Mouse (Mus musculus): ENCODE results near the gene Slc48a1. TPM values are rescaled to one million over a fixed set of nuclear protein-coding genes. Genes with fewer than 3 reads are reported as not detected.

Gene Slc48a1
- polyA plus RNA-seq, 1 experiment from 2014 or later, result 89.5 TPM

DNA sequence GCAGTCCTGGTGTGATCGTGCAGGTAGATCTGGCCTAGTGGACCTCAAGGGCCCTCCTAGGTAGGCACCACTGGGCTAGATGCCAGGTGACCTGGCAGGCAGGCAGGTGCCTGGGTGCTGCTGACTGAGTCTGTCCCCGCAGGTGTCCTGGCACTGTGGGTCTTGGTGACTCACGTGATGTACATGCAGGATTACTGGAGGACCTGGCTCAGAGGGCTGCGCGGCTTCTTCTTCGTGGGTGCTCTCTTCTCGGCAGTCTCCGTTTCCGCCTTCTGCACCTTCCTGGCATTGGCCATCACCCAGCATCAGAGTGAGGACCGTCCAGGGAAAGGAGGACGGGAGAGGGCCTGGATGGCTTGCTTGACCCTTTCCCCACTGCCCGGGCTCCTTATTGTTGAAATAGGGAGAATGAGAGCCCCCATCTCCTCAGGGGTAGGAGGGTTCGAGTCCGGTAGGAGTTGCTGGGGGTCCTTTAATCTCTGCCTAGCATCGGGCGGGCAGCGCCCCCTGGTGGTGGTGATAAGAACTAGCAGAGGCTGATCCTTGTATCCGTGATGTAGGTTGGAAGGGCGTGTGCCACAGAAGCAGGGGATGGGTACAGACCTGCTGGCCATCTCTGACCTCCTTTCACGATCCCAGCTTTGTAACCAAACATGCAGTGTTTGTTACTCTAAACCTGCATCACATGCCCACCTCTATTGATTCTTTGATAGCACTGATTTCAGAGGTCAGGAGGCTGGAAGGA lies 11.6 kb downstream of the Slc48a1 start:
- peaks cover 63% of the 10 kb centered on the region for H3K36me3 ChIP-seq
- WGBS (ENCODE audit: insufficient replicate concordance), result 56% methylated on average over 20 of the region's 20 CpGs

DNA sequence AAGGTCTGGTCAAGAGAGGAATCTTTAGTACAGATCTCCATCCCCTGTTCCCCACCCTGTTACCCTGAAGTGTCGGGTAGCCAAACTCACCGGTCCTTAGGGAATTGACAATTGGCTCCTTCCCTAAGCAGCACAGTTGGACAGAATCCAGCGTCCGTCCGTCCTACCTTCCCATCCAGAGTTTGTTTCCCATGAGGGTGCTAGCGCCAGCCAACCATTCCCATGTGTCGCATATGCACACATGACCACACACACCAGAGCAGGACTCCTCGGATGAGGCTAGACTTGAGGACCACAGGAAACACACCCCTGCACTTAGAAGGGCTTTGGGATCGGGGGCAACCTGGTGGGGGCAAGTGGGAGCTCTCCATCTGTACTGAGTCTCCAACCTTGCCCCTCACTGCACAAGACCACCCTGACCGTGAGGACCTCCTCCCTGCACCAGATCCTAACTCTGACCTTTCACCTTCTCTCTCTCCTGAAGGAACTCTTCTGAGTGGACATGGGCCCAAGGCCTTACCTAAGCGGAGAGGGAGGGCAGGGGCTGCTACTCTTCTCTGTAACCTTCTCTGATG lies 12.9 kb downstream of the Slc48a1 start:
- H3K4me3 ChIP-seq (replicated peaks), result no peak overlapping the region
- H3K36me3 ChIP-seq, result peaks cover 74% of the 10 kb centered on the region
- H3K27ac ChIP-seq, result no peak overlapping the region
- peaks cover 43% of the 10 kb centered on the region for H3K4me1 ChIP-seq (replicated peaks)
- H3K9me3 ChIP-seq (replicated peaks), result no peaks in the 10 kb centered on the region
- H3K27me3 ChIP-seq, result no peaks in the 10 kb centered on the region
- no peak overlapping the region for H3K4me2 ChIP-seq
- WGBS (ENCODE audit: insufficient replicate concordance), result 87% methylated on average over 11 of the region's 11 CpGs
- H3K9ac ChIP-seq, result no peak overlapping the region
- DNase-seq (no peak), ATAC-seq (ENCODE audit: low read depth) (no peak)

More for the DNA sequence above, 11.6 kb downstream of the Slc48a1 start:
- no peak for DNase-seq
- no peak for ATAC-seq (ENCODE audit: low read depth)
- Histone ChIP-seq H3K4me1 (replicated peaks) (peaks cover 56% of the 10 kb centered on the region), H3K4me2 (no peak overlapping the region), H3K9me3 (replicated peaks) (no peaks in the 10 kb centered on the region), H3K4me3 (replicated peaks) (no peak overlapping the region), H3K27ac (no peak overlapping the region; the same call in 1 of the 2 replicates), H3K27me3 (no peaks in the 10 kb centered on the region), H3K9ac (no peak overlapping the region)

DNA sequence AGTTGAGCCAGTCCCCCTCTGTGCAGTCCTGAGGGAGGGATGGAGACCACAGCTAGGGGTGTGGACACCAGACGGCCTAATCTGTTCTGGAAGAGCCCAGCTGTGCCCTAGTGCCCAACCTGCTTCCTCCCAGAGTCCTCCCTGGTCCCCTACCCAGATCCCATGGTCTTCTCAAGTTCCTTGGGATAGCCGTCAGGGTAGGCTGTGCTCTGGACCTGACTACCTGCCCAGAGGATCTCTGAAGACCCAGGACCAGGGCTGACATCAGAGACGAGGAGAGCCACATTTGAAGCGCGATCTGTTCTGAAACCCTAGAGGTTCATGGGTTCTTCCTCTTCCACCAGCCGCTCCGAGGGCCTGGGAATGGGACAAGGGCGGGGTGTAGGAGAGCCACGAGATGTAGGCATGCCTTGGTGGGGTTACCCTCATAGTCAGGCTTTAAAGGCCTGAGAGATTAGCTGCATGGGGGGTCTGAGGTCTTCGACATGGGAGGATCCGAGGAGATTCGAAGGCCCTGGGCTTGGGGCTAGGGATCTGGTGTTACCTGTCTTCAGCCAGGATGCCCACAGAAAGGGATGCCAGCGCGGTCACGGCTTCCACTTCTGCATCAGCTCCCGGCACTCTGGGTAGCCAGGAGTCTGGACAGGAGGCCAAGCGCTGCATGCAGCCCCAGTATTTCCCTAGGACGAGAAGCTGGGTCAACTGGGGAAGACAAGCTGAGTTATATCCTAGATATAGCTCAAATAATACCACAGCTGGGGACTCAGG lies 15.2 kb downstream of the Slc48a1 start:
- Histone ChIP-seq H3K36me3 (peaks cover 81% of the 10 kb centered on the region), H3K4me2 (no peak overlapping the region), H3K4me3 (replicated peaks) (no peak overlapping the region), H3K9me3 (replicated peaks) (no peaks in the 10 kb centered on the region), H3K4me1 (replicated peaks) (peaks cover 20% of the 10 kb centered on the region), H3K27me3 (no peaks in the 10 kb centered on the region), H3K9ac (no peak overlapping the region), H3K27ac (no peak overlapping the region; the same call in 1 of the 2 replicates)
- no peak for DNase-seq
- no peak for ATAC-seq (ENCODE audit: low read depth)
- WGBS (ENCODE audit: insufficient replicate concordance), result 83% methylated on average over 18 of the region's 18 CpGs

DNA sequence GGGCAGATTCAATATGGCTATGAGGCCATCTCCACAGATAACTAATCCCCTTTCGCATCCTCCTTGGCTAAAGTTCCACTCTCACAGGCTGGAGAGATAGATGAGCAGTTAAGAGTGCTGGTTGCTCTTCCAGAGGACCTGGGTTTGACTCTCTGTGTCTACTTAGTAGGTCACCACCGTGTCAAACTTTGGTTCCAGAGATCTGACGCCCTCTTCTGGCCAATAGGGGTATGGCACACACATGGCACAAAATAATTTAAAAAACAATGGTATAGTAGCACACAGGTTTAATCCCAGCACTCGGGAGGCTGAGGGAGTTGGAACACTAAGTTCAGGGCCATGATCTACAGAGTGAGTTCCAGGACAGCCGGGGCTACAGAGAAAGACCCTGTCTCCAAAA lies 15.9 kb downstream of the Slc48a1 start:
- DNase-seq (no peak), ATAC-seq (ENCODE audit: low read depth) (no peak)
- H3K36me3 ChIP-seq, result peaks cover 82% of the 10 kb centered on the region
- WGBS (ENCODE audit: insufficient replicate concordance), result 69% methylated on average over 5 of the region's 5 CpGs
- H3K9ac ChIP-seq, result no peak overlapping the region
- H3K9me3 ChIP-seq (replicated peaks), result no peaks in the 10 kb centered on the region
- H3K4me3 ChIP-seq (replicated peaks), result no peak overlapping the region
- H3K27ac ChIP-seq, result peak overlapping the region; percentile 34; the same call in 1 of the 2 replicates
- no peak overlapping the region for H3K4me2 ChIP-seq
- H3K4me1 ChIP-seq (replicated peaks), result peaks cover 13% of the 10 kb centered on the region
- H3K27me3 ChIP-seq, result no peaks in the 10 kb centered on the region

DNA sequence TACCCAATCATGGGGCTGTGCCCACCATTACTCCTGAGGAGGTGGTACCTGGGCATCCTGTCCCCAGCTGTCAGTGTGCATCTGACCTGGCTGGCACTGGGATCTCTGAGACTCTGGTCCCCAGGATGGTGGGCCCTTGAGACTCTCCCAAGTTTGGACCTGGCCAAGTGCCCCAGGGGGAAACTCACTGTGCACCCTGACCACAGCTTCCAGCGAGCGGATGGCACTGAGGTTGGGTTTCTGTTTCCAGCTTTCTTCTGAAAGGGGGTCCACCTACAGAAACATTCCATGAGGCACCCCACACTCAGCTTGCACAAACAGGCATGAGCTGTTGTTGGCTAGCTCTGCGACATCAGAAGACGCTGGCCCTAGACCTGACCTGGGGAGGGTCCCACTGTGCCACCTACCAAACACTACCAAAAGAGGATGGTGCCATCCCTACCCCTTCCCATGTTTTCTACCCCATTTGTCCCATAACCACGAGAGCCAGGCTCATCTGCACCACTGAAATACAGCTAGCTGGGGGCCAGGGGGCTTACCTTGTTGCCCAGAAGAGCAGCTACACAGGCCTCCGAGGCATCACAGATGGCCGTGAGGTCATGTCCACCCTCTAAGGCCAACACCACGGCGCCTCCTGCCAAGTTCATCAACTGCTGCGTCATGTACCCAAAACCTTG lies 17.4 kb downstream of the Slc48a1 start:
- Histone ChIP-seq H3K27ac (no peak overlapping the region), H3K36me3 (peaks cover 83% of the 10 kb centered on the region), H3K9me3 (replicated peaks) (no peaks in the 10 kb centered on the region), H3K4me1 (replicated peaks) (no peaks in the 10 kb centered on the region; the same call in none of the 2 replicates), H3K4me2 (no peak overlapping the region), H3K27me3 (no peaks in the 10 kb centered on the region), H3K4me3 (replicated peaks) (no peak overlapping the region), H3K9ac (no peak overlapping the region)
- ATAC-seq (ENCODE audit: low read depth) (no peak), DNase-seq (no peak)
- WGBS (ENCODE audit: insufficient replicate concordance), result 82% methylated on average over 10 of the region's 10 CpGs

DNA sequence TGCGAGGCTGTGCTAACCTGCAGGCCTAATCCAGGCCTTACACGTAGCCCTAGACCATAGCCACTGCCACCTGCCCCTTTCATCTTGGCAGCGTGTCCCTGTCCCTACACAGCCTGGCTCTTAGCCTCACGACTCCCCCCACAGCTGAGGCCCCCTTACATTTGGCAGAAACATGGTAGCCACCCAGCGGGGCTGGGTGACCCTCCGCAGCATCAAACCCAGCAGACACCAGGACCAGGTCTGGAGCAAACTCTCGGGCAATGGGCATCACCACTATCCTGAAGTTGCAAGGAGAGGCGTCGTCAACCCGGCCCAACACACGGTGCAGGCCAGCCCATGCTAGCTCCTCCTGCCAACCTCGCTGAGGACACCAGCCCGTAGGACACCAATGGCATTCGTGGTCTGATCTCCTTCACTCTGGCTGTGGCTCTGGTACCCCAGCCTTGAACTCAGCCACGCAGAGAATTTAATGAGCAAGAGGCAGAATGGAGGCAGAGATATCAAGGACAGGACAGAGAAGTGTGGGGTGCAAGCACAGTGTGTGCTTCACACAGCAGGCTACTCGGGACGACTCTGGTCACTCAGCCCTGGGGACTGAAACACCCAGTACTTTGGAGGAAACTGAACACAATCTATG lies 18.5 kb downstream of the Slc48a1 start:
- H3K27ac ChIP-seq, result no peak overlapping the region
- no peaks in the 10 kb centered on the region; the same call in 1 of the 2 replicates for H3K4me1 ChIP-seq (replicated peaks)
- no peak overlapping the region for H3K9ac ChIP-seq
- no peak overlapping the region for H3K4me2 ChIP-seq
- no peak for ATAC-seq (ENCODE audit: low read depth)
- no peaks in the 10 kb centered on the region for H3K9me3 ChIP-seq (replicated peaks)
- H3K4me3 ChIP-seq (replicated peaks), result no peak overlapping the region
- DNase-seq, result no peak
- WGBS (ENCODE audit: insufficient replicate concordance), result 82% methylated on average over 17 of the region's 17 CpGs
- H3K36me3 ChIP-seq, result peaks cover 75% of the 10 kb centered on the region
- no peaks in the 10 kb centered on the region for H3K27me3 ChIP-seq

DNA sequence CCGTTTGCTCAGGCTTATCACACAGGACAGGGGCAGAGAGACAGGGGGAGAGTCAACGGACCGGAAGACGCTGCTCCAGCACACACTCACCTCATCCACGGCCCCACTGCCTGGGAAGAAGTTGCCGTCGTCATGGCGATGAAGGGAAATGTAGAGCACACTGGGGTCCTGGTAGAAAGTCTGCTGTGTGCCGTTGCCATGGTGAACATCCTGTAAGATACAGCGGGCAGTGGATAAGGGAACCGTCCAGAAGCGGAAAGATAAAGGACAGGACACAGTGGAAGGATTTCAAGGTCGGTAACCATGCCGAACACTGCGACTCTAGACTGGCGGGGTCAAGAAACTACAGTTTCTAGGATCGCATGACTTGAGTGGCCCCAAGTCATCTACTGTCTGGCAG lies 19.8 kb downstream of the Slc48a1 start:
- H3K4me2 ChIP-seq, result no peak overlapping the region
- peak; percentile 19 for ATAC-seq (ENCODE audit: low read depth)
- H3K9me3 ChIP-seq (replicated peaks), result no peaks in the 10 kb centered on the region
- peaks cover 73% of the 10 kb centered on the region for H3K36me3 ChIP-seq
- H3K9ac ChIP-seq, result no peak overlapping the region
- no peaks in the 10 kb centered on the region for H3K27me3 ChIP-seq
- no peak overlapping the region for H3K4me3 ChIP-seq (replicated peaks)
- no peak overlapping the region for H3K27ac ChIP-seq
- no peaks in the 10 kb centered on the region; the same call in 1 of the 2 replicates for H3K4me1 ChIP-seq (replicated peaks)
- 73% methylated on average over 17 of the region's 17 CpGs for WGBS (ENCODE audit: insufficient replicate concordance)
- DNase-seq, result no peak

DNA sequence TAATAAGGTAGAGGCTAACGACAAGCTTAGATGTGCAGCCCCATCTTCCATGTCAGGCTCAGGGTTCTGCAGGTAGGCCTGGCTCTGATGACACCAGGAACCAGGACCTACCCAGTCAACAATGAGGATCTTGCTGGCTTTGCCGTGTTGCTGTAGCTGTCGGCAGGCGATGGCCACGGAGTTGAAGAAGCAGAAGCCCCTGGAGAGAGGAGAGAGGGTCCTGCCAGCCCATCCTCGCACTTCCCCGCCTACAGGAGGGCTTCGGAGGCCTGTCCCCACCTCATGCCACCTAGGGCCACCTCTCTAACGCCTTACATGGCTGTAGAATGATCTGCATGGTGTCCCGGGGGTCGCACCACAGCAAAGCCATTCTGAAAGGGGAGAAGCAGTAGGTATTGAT lies 21.1 kb downstream of the Slc48a1 start:
- ATAC-seq (ENCODE audit: low read depth) (no peak), DNase-seq (no peak)
- Histone ChIP-seq H3K27me3 (no peaks in the 10 kb centered on the region), H3K4me2 (no peak overlapping the region), H3K9me3 (replicated peaks) (no peaks in the 10 kb centered on the region), H3K27ac (no peak overlapping the region), H3K4me1 (replicated peaks) (no peaks in the 10 kb centered on the region; the same call in 1 of the 2 replicates), H3K9ac (no peak overlapping the region), H3K4me3 (replicated peaks) (no peak overlapping the region), H3K36me3 (peaks cover 61% of the 10 kb centered on the region)
- 87% methylated on average over 11 of the region's 11 CpGs for WGBS (ENCODE audit: insufficient replicate concordance)

DNA sequence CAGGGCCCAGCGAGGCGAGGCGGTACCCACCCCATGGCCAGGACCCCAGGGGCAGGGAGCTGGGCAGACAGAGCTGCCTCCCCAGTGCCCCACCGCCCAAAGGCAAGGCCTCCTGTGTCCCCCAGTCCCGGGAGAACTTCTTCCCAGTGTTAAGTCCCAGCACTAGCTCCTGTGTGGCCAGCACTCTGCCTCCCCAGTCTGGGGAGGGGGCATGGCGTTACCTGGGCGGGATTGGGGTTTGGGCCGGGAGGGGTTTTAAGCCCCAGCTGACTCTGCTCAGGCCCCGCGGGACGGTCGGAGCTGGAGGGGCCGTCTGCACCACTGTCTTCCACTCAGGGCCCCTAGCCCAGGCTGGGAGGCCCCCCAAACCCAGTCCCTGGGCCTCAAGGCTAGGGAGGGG lies 22.5 kb downstream of the Slc48a1 start:
- Histone ChIP-seq H3K36me3 (peaks cover 54% of the 10 kb centered on the region), H3K27me3 (no peaks in the 10 kb centered on the region), H3K9ac (no peak overlapping the region), H3K9me3 (replicated peaks) (no peaks in the 10 kb centered on the region), H3K4me2 (no peak overlapping the region), H3K27ac (no peak overlapping the region), H3K4me3 (replicated peaks) (no peak overlapping the region), H3K4me1 (replicated peaks) (no peaks in the 10 kb centered on the region; the same call in 1 of the 2 replicates)
- ATAC-seq (ENCODE audit: low read depth) (0 out of 2 replicates have a peak, but pooled peaks have one; percentile 13), DNase-seq (no peak)
- 70% methylated on average over 13 of the region's 13 CpGs for WGBS (ENCODE audit: insufficient replicate concordance)

DNA sequence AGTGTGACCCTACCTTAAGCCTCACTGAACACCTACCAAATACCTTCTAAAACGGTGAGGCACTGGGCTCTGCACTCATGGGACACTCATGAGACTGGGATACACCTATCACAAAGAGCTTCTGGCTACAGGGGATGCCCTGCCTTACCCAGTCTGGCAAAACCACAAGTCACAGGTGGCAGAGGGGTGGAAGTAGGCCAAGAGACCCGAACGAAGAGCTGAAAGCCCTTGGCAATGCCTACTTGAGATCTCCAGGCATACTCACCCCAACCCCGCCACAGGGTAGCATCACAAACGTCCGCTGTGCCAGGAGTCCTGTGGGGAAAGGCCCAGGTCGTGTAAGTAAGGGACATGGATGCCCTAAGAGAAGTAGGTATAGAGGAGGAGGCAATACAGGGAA lies 23.5 kb downstream of the Slc48a1 start:
- 69% methylated on average over 7 of the region's 7 CpGs for WGBS (ENCODE audit: insufficient replicate concordance)
- no peak overlapping the region for H3K9ac ChIP-seq
- H3K4me1 ChIP-seq (replicated peaks), result no peaks in the 10 kb centered on the region; the same call in 1 of the 2 replicates
- H3K27me3 ChIP-seq, result no peaks in the 10 kb centered on the region
- DNase-seq (no peak), ATAC-seq (ENCODE audit: low read depth) (no peak)
- H3K36me3 ChIP-seq, result peaks cover 55% of the 10 kb centered on the region
- H3K4me3 ChIP-seq (replicated peaks), result no peak overlapping the region
- no peak overlapping the region for H3K4me2 ChIP-seq
- no peaks in the 10 kb centered on the region for H3K9me3 ChIP-seq (replicated peaks)
- no peak overlapping the region for H3K27ac ChIP-seq
